Mouse (Mus musculus) liver, embryonic 11.5 days (tissue): Measurements from ENCODE around the gene Rbbp4. TPM values are rescaled to one million over a fixed set of nuclear protein-coding genes. Genes with fewer than 3 reads are reported as not detected.
A peak's percentile ranks its signal among the peaks of the same experiment; 100 is the strongest.
"Not testable (repeated sequence)": the region's sequence is repeated elsewhere in the genome, so short reads cannot be mapped to it uniquely, and the experiment has no call there.

ENCODE experiments used
- ATAC-seq: fragments of 200-750 bp; cut with Nextera tagmentation; replicated peaks from 2 replicates; pipeline ENCODE4 v1.8.0; 2017; ENCODE audit warnings: moderate number of reproducible peaks, mild to moderate bottlenecking, moderate TSS enrichment, moderate library complexity; ENCODE audit not compliant: low FRiP score
- DNase-seq: peaks from one replicate; pipeline ENCODE4 v3.0.0-alpha.2; 2017; ENCODE audit warnings: low spot score
- H3K27ac ChIP-seq: fragments of 300-500 bp; sonication (generic); 2 replicates; pipeline ENCODE4 v1.5.1; 2014; ENCODE audit warnings: mild to moderate bottlenecking, low read depth, low read length, control low read depth
- H3K27me3 ChIP-seq: fragments of 300-500 bp; sonication (generic); replicated peaks from 2 replicates; pipeline ENCODE4 v1.6.1; 2014; ENCODE audit warnings: low read length, mixed read lengths; ENCODE audit not compliant: control insufficient read depth, insufficient read depth
- H3K36me3 ChIP-seq: fragments of 300-500 bp; sonication (generic); 2 replicates; pipeline ENCODE4 v1.6.1; 2014; ENCODE audit warnings: mild to moderate bottlenecking, low read length, moderate library complexity, mixed read lengths; ENCODE audit not compliant: control insufficient read depth, insufficient read depth
- H3K4me1 ChIP-seq: fragments of 300-500 bp; sonication (generic); replicated peaks from 2 replicates; pipeline ENCODE4 v1.6.1; 2014; ENCODE audit warnings: low read length, mixed read lengths; ENCODE audit not compliant: control insufficient read depth, insufficient read depth
- H3K4me2 ChIP-seq: fragments of 300-500 bp; sonication (generic); 2 replicates; pipeline ENCODE4 v1.6.1; 2014; ENCODE audit warnings: mild to moderate bottlenecking, control low read depth, moderate library complexity
- H3K4me3 ChIP-seq: fragments of 300-500 bp; sonication (generic); 2 replicates; pipeline ENCODE4 v1.5.1; 2014; ENCODE audit warnings: low read depth, low read length, control low read depth
- H3K9ac ChIP-seq: fragments of 300-500 bp; sonication (generic); 2 replicates; pipeline ENCODE4 v1.6.1; 2014; ENCODE audit warnings: low read depth, low read length, control low read depth
- H3K9me3 ChIP-seq: fragments of 300-500 bp; sonication (generic); 2 replicates; pipeline ENCODE4 v1.6.1; 2016; ENCODE audit warnings: low read length, inconsistent platforms, mixed read lengths; ENCODE audit not compliant: control insufficient read depth
- WGBS: fragments of 180-500 bp; shearing (Covaris S2); extraction: QIAGEN DNeasy Blood & Tissue Kit; methylation state at CpG from one replicate; pipeline ENCODE4 v1.1.7; 2014; 5-methylcytosine and 5-hydroxymethylcytosine counted together
- polyA plus RNA-seq: library from polyadenylated mRNA; unstranded; fragments of >200 nt; fragmentation: Nextera tagmentation; extraction: Ambion mirVana; gene quantifications from 2 replicates; pipeline ENCODE4 v1.2.1, GENCODE M21; 2014

Gene Rbbp4
- polyA plus RNA-seq, 1 experiment from 2014 or later, result 318 TPM

DNA sequence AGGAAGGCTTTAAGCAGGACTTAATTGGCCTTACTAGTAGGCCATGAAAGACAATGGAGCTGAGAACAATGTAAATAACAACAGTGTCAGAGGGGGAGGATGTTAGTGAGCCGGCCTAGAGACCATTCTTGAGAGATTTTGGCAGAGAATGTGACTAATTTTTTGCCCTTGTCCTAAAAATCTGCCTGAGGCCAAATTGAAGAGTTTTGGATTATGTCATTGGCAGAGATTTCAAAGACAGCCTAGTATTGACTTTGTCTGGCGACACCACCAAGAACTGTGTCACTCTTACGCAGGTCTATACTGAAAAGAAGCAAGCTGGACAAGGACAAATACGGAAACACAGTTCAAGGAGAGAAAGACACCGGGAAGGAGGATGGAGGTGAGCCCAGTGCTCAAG lies 27.6 kb upstream of the Rbbp4 start:
- Histone ChIP-seq H3K27me3 (no peaks in the 10 kb centered on the region), H3K4me3 (no peak overlapping the region), H3K4me2 (no peak overlapping the region), H3K4me1 (peaks cover 4% of the 10 kb centered on the region; the same call in 1 of the 2 replicates), H3K9ac (no peak overlapping the region), H3K36me3 (no peaks in the 10 kb centered on the region), H3K9me3 (no peaks in the 10 kb centered on the region), H3K27ac (no peak overlapping the region)
- ATAC-seq (no peak), DNase-seq (no peak)
- 82% methylated on average over 5 of the region's 5 CpGs for WGBS

DNA sequence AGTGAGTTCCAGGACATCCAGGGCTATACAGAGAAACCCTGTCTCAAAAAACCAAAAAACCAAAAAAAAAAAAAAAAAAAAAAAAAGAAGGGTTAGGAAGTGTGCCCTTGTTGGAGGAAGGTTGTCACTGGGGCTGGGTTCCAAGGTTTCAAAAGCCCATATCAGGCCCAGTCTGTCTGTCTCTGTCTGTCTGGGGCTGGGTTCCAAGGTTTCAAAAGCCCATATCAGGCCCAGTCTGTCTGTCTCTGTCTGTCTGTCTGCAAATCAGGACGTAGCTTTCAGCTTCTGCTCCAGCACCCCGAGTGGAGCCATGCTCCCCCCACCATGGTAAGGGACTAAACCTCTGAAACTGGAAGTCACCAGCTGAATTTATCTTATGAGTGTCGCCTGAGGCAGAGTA lies 27.1 kb upstream of the Rbbp4 start:
- not testable (repeated sequence) for H3K4me1 ChIP-seq, DNase-seq, H3K27ac ChIP-seq, H3K27me3 ChIP-seq, H3K9ac ChIP-seq, H3K9me3 ChIP-seq, ATAC-seq, H3K4me3 ChIP-seq, H3K4me2 ChIP-seq, H3K36me3 ChIP-seq
- WGBS, result 63% methylated on average over 3 of the region's 3 CpGs

DNA sequence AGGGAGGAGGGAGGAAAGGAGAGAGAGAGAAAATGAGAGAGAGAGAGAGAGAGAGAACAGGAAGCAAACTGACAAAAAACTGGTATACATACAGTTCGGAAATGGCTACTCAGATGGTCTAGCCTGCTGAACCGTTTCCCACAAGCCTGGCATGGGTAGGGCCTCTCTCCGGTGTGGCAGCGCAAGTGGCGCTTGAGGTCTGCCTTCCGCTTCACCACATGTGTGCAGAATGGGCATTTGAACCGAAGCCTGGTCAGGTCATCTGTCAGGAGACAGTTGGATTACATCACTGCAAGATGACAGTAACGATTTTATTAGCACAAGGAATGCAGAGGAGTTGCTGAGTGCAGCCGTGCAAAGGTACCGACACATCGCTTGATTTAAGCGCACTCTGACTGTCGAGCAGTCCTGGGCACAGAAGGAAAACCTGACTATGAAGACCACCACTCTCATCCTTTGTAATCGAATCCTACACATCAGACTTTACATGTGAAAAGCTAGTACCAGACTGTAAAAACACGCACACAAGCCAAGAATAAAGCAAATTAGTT lies 22.5 kb upstream of the Rbbp4 start:
- no peaks in the 10 kb centered on the region for H3K4me1 ChIP-seq
- DNase-seq (no peak), ATAC-seq (no peak)
- WGBS, result 86% methylated on average over 15 of the region's 15 CpGs
- no peaks in the 10 kb centered on the region for H3K9me3 ChIP-seq
- no peak overlapping the region for H3K4me2 ChIP-seq
- H3K4me3 ChIP-seq, result no peak overlapping the region
- H3K27ac ChIP-seq, result no peak overlapping the region
- H3K36me3 ChIP-seq, result peaks cover 3% of the 10 kb centered on the region; the same call in 1 of the 2 replicates
- no peak overlapping the region for H3K9ac ChIP-seq
- H3K27me3 ChIP-seq, result no peaks in the 10 kb centered on the region

DNA sequence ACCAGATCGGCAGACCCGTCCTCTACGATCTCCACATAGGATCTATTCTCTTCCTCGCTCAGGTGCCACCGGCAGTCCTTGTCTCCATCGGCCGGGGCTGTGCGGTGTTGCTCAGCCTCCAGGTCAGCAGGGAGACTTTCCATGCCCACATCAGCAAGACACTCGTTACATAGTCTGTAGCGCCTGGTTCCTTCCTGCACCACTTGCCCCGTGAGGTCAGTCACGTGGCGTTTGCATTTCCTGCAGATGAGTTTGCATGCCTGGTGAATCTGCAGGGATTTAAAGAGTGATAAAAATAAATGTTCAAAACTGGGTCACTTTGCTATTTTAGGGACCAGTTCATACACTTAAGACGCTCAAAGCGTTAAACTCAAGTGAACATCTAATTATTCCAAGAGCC lies 19.1 kb upstream of the Rbbp4 start:
- ATAC-seq, result no peak
- H3K4me1 ChIP-seq, result no peaks in the 10 kb centered on the region
- no peak overlapping the region for H3K27ac ChIP-seq
- DNase-seq, result no peak
- H3K36me3 ChIP-seq, result peaks cover 3% of the 10 kb centered on the region; the same call in 1 of the 2 replicates
- WGBS, result 74% methylated on average over 15 of the region's 15 CpGs
- no peak overlapping the region for H3K9ac ChIP-seq
- no peaks in the 10 kb centered on the region for H3K27me3 ChIP-seq
- H3K4me2 ChIP-seq, result no peak overlapping the region
- no peak overlapping the region for H3K4me3 ChIP-seq
- no peaks in the 10 kb centered on the region for H3K9me3 ChIP-seq

DNA sequence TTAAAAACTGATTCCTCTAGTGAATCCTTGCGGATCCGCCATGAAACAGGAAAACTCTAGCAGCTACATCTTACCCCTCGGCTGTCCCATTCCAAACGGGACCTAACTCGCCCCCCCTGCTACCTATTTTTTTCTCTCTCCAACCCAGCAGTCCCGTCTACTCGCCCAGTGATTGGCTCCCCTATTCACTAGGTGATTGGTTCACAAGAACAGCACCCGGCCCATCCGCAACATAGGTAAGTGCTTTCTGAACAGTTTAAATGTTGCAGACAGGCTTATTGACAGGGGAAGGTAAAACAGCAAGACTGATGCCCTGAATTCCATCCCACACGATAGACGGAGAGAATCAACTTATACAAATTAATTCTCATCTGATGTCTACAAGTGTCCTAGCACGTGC lies 18.0 kb upstream of the Rbbp4 start:
- no peak for ATAC-seq
- Histone ChIP-seq H3K27ac (no peak overlapping the region), H3K27me3 (no peaks in the 10 kb centered on the region), H3K4me2 (no peak overlapping the region), H3K9ac (no peak overlapping the region), H3K4me1 (no peaks in the 10 kb centered on the region), H3K36me3 (peaks cover 3% of the 10 kb centered on the region; the same call in 1 of the 2 replicates), H3K4me3 (no peak overlapping the region), H3K9me3 (no peaks in the 10 kb centered on the region)
- WGBS, result 87% methylated on average over 12 of the region's 12 CpGs
- DNase-seq, result no peak

DNA sequence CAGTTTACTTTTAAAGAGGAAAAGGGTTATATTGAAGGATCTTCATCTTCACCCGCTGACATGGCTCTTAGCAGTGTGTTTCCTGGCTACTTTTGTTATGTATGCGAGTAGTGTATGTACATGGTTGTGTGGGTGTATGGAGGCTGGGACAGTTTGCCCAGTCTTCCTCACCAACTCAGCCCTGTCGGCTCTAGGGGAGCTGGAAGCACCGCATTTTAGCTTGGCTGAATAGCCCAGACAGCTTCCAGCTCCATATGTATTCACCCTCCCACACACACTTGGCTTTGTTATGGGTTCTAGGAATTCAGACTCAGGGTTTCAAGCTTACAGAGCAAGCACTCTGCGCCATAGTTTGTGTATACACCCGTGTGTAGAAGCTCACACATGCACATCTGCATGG lies 15.9 kb upstream of the Rbbp4 start:
- no peaks in the 10 kb centered on the region for H3K4me1 ChIP-seq
- no peaks in the 10 kb centered on the region for H3K27me3 ChIP-seq
- DNase-seq (no peak), ATAC-seq (no peak)
- H3K27ac ChIP-seq, result no peak overlapping the region
- no peak overlapping the region for H3K9ac ChIP-seq
- H3K9me3 ChIP-seq, result no peaks in the 10 kb centered on the region
- H3K36me3 ChIP-seq, result peaks cover 6% of the 10 kb centered on the region; the same call in 1 of the 2 replicates
- WGBS, result 70% methylated on average over 6 of the region's 6 CpGs
- no peak overlapping the region for H3K4me2 ChIP-seq
- no peak overlapping the region for H3K4me3 ChIP-seq

DNA sequence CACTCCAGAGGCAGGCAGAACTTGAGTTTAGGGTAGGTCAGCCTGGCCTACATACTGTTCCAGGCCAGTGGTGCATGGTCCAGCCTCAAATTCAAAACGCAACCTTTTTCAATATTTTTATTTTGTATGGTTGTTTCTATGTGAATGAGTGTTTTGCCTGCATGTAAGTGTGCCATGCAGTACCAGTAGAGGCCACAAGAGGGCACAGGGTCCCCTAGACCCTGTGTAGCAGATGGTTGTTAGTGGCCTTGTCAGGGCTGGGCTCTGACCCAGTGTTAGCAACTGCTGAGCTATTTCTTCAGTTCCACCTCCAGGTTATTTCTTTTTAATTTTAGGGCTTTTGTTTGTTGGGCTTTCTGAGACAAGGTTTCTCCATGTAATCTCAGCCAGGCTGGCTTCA lies 15.5 kb upstream of the Rbbp4 start:
- WGBS, result 5% methylated on average over 1 of the region's 1 CpGs
- H3K4me3 ChIP-seq, result no peak overlapping the region
- no peaks in the 10 kb centered on the region for H3K27me3 ChIP-seq
- DNase-seq (peak; percentile 75), ATAC-seq (peak; percentile 77)
- H3K9ac ChIP-seq, result no peak overlapping the region
- no peak overlapping the region for H3K4me2 ChIP-seq
- H3K36me3 ChIP-seq, result peaks cover 6% of the 10 kb centered on the region; the same call in 1 of the 2 replicates
- H3K4me1 ChIP-seq, result no peaks in the 10 kb centered on the region
- no peaks in the 10 kb centered on the region for H3K9me3 ChIP-seq
- no peak overlapping the region for H3K27ac ChIP-seq

DNA sequence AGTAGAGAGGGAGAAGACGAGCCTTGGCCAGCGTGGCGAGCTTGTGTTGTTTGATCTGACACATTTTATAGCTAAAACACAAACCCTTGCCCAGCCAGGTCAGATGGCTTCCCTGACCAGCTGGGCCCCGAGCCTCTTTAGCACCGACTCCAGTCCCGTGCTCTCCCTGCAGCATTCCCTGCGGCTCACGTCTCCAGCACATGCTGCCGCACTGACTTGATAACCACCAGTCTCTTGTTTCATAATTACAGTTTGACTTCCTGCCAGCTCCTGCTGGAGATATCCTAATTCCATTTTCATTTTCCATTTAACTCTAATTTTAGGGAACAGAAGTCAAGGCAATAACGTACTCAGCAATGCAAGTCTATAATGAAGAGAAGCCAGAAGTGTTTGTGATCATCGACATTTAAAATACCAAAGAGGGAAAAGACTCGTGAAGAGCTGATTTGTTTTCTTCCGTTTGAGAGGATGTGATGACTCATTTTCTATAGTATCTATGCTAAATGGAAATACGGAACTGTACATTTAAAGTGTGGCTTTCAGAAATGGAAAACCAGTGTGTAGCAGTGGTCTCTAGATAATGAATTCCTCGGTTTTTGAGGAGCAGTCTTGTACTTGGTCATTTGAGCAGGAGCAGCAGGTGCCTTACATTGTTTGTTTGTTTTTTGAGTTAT lies 11.4 kb upstream of the Rbbp4 start:
- no peak for ATAC-seq
- no peak overlapping the region for H3K27ac ChIP-seq
- no peak for DNase-seq

DNA sequence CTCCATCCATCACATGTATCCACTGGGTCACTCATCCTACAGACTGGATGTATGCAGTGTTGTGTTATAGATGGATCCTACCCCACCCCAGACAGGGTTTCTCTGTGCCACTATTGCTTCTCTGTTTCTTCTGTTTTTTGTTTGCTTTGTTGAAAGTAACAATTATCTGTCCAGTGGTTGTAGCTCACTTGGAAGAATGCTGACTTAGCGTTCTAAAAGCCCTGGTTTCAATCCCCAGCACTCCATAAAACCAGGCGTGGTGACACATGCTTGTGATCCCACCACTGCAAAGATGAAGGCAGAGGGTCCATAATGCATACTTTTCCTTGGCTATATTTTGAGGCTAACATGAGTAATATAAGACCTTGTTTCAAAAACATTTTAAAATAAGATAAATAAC lies 7.5 kb upstream of the Rbbp4 start:
- H3K36me3 ChIP-seq, result peaks cover 22% of the 10 kb centered on the region
- no peaks in the 10 kb centered on the region for H3K9me3 ChIP-seq
- peaks cover 22% of the 10 kb centered on the region for H3K4me1 ChIP-seq
- H3K9ac ChIP-seq, result no peak overlapping the region
- no peaks in the 10 kb centered on the region for H3K27me3 ChIP-seq
- ATAC-seq, result no peak
- no peak overlapping the region for H3K4me2 ChIP-seq
- 78% methylated on average over 2 of the region's 2 CpGs for WGBS
- no peak overlapping the region for H3K27ac ChIP-seq
- no peak overlapping the region for H3K4me3 ChIP-seq
- no peak for DNase-seq

More for the DNA sequence above, 11.4 kb upstream of the Rbbp4 start:
- H3K9me3 ChIP-seq, result no peaks in the 10 kb centered on the region
- no peak overlapping the region for H3K9ac ChIP-seq
- peaks cover 21% of the 10 kb centered on the region for H3K36me3 ChIP-seq
- 84% methylated on average over 15 of the region's 15 CpGs for WGBS
- no peaks in the 10 kb centered on the region for H3K4me1 ChIP-seq
- no peaks in the 10 kb centered on the region for H3K27me3 ChIP-seq
- no peak overlapping the region for H3K4me2 ChIP-seq
- no peak overlapping the region for H3K4me3 ChIP-seq
